Mouse (Mus musculus) WW6 (cell line): ENCODE results near the gene Banp.
A peak's percentile ranks its signal among the peaks of the same experiment; 100 is the strongest.

ENCODE experiments used
- DNase-seq: peaks from one replicate; pipeline ENCODE4 v3.0.0-alpha.2; 2013; ENCODE audit warnings: low read depth, low spot score

The Banp gene

GRCm38 (mm10) chr8:121950749-121951655 lies 1.5 kb downstream of the Banp start:
- DNase-seq = no peak

DNA sequence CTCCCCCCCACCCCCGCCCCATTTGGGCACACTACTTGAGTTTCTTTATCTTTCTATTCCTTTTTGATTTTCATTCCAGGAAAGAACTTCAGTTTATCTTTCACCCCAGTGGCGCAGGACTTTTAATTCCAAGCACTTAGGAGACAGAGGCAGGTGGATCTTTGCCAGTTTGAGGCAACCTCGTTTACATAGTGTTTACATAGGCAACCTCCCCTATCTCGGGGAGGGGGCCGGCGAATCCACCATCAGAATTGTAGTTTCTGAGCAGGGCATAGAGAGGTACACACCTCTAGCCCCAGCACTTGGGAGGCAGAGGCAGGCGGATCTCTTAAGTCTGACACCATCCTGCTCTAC lies 2.1 kb downstream of the Banp start:
- no peak for DNase-seq

- DNase-seq = no peak
These were observed 2.6 kb downstream of the Banp start for GRCm38 (mm10) chr8:121952122-121952521.

- DNase-seq = no peak
These were observed 3.2 kb downstream of the Banp start for GRCm38 (mm10) chr8:121952800-121953199.

- DNase-seq = no peak
These were observed 4.4 kb downstream of the Banp start for GRCm38 (mm10) chr8:121953821-121954545.

DNA sequence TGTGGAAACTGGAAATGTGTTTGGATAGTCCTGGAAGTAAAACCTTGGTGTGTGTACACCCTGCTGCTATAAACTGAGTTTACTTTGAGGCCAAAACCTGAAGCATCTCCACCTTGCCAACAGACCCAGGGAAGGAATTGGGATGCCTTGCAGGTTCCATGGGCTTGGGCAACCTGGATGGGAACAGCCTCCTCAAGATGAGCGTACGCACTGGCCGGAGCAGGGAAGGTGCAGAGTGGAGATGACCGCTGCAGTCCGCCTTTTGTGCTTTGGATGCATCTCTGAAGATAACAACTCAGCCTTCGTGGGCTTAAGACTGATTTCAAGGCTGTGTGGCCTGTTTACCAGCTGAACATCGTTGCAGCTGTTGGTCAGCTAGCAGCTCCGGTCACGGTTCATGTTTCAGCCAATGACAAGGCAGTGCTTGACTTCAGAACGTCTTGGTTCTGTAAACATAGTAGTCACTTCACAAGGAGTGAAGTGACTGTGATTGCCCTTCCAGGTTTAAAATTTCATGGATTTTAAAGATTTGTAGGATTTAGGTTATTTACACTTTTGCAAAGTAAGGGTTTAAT lies 5.5 kb downstream of the Banp start:
- no peak for DNase-seq

- no peak for DNase-seq
These were observed 6.4 kb downstream of the Banp start for GRCm38 (mm10) chr8:121955825-121956500.

DNA sequence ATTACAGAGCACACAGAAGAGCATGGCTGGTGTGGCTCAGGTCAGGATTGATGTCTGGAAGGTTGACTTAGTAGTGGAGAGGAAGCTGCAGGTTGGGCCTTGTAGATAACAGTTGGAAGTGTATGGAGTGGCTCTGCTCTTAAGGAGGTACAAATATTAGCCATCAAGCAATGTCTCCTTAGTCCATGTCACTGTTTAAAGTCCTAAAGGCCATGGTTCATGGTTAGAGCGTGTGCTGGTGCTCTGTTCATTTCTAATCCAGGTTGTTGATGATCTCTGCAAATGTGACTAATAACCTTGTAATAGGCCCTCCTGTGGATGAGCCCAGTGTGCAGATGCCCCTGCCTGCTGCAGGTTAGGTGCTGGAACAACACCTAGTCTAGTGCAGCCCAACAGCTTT lies 8.8 kb downstream of the Banp start:
- DNase-seq = no peak

- DNase-seq = no peak
These were observed 13.3 kb downstream of the Banp start for GRCm38 (mm10) chr8:121962892-121963291.

GRCm38 (mm10) chr8:121964716-121965512 lies 15.4 kb downstream of the Banp start:
- no peak for DNase-seq

- no peak for DNase-seq
These were observed 16.6 kb downstream of the Banp start for GRCm38 (mm10) chr8:121966110-121966509.

DNA sequence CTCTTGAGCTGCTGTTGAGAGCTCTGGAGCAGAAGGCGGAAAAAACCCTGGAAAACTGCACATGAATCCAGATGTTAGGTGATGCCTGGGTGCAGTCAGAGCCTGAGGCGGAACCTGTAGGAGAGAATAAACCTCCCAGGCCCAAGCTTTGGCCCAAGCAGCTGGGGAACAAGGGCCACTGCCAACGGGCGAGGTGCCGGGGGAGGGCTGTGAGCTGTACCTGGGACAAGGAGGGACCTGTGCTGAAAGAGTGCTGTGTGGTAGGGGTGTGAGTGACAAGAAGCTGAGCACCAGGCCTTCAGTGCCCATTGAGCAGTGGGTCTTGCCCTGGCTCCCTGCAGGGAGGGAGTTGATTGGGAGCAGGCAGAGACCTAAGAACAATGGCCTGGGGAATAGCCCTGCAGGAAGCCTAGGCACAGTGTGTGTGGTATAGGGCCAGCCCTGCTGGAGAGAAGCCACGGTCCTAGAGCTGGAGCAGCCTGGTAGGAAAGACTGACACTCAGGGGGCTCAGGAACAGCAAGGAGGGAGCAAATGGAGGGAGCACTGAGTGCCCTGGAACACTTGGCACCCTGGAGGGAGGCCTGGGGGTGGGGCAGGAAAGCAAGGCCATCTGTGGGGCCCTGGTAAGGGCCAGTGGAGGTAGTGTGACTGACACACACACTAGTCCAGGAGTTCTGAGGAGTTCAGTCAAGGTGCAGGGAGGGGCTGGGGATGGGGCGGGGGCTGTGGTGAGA lies 17.3 kb downstream of the Banp start:
- DNase-seq = no peak

DNA sequence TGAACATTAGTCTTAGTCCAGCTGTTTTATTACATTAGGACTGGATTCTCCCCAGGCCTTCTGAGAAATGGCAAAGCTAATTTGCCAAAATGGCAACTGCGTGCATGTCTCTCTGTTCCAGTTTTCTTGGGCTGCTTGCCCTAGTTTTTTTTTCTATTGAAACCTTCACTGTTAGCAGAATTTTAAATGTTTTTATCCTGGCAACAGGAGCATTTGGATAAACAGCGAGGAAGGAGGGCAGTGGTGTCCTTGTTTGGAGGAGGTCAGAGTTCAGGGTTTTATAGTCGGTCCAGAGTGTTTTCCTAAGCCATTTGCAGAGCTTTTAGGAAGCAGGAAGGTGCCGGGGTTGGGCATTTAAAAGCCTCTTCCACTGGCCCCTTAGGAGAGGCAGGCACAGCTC lies 18.4 kb downstream of the Banp start:
- DNase-seq = no peak

DNA sequence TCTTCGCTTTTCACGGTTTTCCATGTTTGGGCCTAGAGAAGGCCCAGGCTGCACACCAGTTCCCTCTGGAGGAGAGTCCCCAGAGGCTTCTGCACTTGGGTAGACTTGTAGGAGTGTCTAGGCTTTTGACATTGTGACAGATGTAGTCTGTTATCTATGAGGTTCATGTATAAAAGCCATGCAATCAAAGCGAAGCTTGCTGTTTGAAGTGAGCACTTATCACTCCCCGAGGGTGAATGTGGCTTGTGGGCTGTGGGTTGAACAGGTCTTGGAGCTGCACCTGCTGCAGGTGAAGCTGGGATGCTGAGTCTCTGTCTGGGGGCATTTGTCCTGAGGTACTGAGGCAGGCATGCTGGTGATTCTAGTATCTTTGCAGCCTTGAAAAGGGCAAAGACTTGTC lies 19.0 kb downstream of the Banp start:
- DNase-seq = no peak

DNA sequence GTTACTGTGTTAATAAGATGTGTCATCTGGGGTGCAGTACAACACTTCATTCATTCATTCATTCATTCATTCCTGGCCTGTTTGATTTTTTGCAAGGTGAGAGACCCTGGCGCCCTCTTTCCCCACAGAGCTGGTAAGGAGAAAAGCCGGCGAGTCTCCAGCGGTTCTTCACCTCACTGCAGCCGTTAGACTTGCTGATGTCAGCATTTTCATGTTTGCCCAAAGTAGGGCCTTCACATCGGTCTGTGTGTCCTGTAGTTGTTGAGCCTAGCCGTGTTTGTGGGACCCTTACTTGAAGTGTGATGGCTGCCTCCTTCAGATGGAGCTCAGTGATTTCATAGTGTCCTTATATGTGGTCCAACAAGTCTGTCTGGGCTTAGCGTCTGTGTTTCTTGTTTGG lies 20.7 kb downstream of the Banp start:
- DNase-seq = no peak

GRCm38 (mm10) chr8:121971488-121972058 lies 22.0 kb downstream of the Banp start:
- no peak for DNase-seq

- no peak for DNase-seq
These were observed 24.4 kb downstream of the Banp start for GRCm38 (mm10) chr8:121973906-121974305.

DNA sequence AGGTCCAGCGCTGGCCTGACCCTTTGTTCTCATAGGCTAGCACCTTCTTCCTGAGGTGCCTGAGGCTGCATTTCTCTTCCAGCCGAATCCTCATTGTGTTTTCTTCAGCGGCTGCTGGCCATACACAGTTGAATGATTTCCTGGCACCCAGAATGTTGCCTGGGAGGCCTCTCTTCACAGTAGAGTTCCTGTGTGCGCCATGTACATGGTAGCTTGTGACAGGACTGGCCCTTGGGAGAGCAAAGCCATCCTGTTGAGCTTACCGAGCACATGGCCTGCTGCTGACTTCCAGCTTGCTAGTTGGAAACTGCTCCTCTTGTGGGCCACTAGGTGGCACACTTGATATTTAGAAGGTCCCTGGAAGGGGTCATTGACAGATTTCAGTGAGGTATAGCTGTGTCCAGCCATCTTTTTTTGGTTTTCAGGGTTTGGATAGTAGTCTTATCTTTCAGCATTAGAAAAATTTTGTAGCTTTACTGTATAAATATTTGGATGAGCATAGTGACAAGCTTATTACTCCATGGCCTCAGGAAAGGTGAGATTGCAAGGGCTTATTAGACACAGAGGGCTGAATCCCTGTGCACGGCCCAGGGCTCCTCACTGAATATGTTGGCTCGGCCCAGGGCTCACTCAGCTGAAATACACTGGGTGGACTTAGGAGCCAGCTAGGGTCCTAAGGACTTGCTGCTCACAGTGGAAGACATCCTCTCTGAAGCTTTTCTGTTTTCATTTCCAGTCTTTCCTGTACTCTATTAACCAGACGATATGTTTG lies 28.5 kb downstream of the Banp start:
- DNase-seq = peak; percentile 31

DNA sequence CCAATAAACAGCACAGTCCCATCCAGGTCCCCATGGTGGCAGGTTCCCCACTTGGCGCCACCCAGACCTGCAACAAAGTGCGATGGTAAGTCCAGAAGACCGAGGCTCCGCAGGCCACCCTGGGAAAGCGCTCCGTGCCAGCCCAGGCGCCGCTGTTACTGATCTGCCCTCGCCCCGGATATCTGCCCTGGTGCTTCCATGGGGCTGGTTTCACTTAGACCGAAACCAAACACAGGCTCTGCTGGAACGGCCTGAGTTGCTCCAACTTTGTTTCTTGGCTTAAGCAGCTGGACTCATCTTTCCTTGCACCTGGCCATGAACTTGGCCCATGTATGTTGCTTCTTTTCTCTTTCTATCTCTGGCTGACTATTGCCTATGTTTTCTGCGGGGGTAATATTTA lies 29.1 kb downstream of the Banp start:
- DNase-seq = no peak
